Mouse (Mus musculus) adrenal gland, adult 8-10 months (tissue): ENCODE measurements around the gene Tcf25. TPM values are rescaled to one million over a fixed set of nuclear protein-coding genes. Genes with fewer than 3 reads are reported as not detected.
"Not testable (repeated sequence)": the region's sequence is repeated elsewhere in the genome, so short reads cannot be mapped to it uniquely, and the experiment has no call there.

ENCODE experiments used
- DNase-seq: peaks from one replicate; pipeline ENCODE4 v3.0.0; 2022
- total RNA-seq, 4 experiments: library from RNA; stranded (reverse); gene quantifications; 2 replicates each; pipeline ENCODE4 v1.2.4; 2022

Tcf25 gene
- total RNA-seq, 4 experiments from 2014 or later = 223 to 301 (median 278) TPM

DNA sequence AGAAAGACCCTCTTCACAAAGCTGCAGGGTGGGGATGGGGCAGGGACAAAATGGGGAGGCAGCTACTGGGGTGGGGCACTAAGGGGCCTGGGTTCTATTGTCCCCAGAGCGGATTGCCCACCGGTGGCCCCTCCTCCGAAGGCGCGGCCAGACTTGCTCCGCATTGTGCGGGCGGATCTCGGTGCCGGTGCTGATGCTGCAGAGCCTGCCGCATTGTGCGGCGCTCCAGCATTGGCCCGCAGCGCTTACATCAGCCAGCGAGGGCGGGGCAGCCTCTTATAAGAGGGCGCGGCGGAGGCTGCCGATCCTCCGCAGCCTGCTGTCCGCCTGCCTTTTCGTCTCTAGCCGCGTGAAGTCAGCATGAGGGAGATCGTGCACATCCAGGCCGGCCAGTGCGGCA, 37.7 kb downstream of the Tcf25 start, which contains the start of gene Tubb3:
TSS of gene Tubb3 (plus strand) at position 179 of the 400 bp plus-strand sequence.
- DNase-seq = peak; percentile 32

GRCm38 (mm10) chr8:123411781-123412327, 38.3 kb downstream of the Tcf25 start:
- DNase-seq = no peak

DNA sequence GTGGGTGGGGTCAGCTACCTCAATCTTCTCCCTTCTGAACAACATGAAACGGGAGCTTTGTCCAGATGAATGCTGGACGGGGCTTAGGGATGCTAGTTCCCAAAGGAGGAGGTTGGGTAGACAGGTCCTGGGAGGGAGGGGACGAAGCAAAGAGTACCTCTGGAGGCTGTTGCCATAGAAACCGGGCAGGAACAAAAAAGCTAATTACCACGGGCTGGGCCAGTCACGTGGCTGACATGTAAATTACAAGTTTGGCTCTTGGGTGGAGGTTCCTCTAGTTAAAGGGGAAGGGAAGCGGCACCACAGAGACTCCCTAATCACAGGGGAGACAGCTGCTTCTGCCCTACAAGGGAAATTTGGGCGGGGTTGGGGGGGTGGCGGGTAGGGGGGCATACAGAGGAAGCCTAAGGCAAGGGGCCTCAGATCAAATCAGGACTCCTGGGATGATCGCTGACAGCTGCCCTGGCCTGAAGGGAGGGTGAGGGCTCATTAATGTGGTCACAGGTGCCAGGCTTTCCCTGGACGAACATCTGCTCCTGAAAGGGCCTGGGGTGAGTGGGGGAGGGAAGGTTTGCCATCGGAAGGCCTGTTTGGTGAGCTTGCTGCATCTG, 39.1 kb downstream of the Tcf25 start:
- DNase-seq = no peak

GRCm38 (mm10) chr8:123414255-123414654, 40.7 kb downstream of the Tcf25 start:
- no peak for DNase-seq

DNA sequence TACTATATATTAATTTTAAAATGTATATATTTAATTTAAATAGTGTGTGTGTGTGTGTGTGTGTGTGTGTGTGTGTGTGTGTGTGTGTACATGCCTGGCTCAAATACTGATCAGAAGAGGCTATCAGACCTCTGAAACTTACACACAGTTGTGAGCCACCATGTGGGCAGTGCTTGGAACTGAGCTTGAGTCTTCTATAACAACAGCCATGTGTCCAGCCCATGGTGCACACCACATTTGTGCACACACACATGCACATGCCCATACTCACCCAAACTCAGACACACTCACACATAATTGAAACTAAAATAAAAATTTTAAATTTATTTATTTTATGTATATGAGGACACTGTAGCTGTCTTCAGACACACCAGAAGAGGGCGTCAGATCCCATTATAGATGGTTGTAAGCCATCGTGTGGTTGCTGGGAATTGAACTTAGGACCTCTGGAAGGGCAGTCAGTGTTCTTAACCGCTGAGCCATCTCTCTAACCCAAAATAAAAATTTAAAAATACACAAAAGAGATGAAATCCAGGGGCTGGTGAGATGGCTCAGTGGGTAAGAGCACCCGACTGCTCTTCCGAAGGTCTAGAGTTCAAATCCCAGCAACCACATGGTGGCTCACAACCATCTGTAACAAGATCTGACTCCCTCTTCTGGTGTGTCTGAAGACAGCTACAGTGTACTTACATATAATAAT, 41.6 kb downstream of the Tcf25 start:
- DNase-seq = not testable (repeated sequence)

- no peak for DNase-seq
Observed at GRCm38 (mm10) chr8:123415967-123416943, 42.7 kb downstream of the Tcf25 start.

DNA sequence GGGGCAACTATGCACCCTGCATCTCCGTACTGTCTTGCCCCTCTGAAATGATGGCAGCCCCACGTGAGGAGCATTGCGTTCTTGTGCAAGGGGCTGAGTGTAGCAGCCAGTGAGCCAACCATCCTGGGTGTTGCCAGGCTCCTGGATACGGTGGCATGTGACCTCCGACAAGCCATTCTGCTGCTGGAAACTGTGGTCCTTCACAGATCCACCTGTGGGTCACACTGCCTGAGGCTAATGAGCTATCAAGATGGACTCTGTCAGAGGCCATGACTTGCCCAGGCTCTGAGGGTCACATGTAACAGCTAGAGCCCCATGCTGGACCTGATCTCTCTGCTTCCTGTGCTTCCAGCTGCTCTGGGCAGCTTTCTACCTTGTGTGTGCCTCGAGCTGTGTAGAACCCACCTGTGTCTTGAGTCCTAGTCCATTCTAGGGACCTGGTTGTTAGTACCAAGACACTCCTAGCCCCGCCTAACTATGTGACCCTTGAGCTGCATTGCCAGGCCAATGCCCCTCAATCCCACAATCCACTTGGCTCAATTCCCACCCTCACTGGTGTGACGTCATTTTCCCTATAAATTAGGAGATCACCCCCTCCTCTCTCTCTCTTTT, 43.5 kb downstream of the Tcf25 start:
- no peak for DNase-seq

- DNase-seq = no peak
Observed at GRCm38 (mm10) chr8:123419711-123420110, 46.2 kb downstream of the Tcf25 start.

GRCm38 (mm10) chr8:123420525-123421281, 47.1 kb downstream of the Tcf25 start:
- DNase-seq = no peak

DNA sequence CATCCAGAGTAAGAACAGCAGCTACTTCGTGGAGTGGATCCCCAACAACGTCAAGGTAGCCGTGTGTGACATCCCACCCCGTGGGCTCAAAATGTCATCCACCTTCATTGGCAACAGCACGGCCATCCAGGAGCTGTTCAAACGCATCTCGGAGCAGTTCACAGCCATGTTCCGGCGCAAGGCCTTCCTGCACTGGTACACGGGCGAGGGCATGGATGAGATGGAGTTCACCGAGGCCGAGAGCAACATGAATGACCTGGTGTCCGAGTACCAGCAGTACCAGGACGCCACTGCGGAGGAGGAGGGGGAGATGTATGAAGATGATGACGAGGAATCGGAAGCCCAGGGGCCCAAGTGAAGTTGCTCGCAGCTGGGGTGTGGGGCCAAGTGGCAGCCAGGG, 47.8 kb downstream of the Tcf25 start:
- DNase-seq = no peak

DNA sequence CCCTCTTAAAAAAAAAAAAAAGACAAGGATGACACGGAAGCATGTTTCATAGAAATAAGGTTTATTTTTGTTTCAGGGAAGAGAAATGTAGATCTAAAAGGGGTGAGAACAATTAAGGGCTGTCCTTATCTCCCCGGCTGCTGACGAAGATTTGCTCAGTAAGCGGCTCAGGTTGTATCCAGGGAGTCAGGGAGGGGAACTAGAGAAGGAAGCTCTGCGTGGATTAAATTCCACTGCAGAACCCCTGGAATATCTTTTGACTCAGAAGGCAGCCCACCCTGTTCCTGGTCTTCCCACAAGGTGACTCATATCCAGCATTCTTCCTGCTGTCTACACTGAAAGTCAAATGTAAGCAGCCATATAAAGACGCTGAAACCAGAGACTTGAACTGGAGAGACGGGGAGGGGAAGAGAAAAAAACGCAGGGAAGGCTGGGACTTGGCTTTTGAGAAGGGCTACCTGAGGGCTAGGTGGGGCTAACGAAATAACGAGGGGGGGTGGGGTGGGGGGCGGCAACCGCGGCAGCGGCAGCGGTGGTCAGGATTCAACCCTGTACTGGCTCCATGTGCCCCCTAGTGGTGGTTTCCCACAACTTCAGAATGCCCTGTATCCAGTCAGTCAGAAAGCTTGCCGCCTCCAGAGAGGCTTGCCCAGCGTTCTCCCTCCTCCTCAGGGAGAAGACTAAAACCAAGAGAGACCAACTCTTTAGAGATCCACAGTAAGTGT, 48.7 kb downstream of the Tcf25 start:
- no peak for DNase-seq

GRCm38 (mm10) chr8:123422781-123423159, 49.2 kb downstream of the Tcf25 start:
- no peak for DNase-seq

GRCm38 (mm10) chr8:123423441-123423840, 49.9 kb downstream of the Tcf25 start, which contains the start of gene Def8:
Gene Def8 (plus strand): TSS chr8:123423527.
- no peak for DNase-seq

DNA sequence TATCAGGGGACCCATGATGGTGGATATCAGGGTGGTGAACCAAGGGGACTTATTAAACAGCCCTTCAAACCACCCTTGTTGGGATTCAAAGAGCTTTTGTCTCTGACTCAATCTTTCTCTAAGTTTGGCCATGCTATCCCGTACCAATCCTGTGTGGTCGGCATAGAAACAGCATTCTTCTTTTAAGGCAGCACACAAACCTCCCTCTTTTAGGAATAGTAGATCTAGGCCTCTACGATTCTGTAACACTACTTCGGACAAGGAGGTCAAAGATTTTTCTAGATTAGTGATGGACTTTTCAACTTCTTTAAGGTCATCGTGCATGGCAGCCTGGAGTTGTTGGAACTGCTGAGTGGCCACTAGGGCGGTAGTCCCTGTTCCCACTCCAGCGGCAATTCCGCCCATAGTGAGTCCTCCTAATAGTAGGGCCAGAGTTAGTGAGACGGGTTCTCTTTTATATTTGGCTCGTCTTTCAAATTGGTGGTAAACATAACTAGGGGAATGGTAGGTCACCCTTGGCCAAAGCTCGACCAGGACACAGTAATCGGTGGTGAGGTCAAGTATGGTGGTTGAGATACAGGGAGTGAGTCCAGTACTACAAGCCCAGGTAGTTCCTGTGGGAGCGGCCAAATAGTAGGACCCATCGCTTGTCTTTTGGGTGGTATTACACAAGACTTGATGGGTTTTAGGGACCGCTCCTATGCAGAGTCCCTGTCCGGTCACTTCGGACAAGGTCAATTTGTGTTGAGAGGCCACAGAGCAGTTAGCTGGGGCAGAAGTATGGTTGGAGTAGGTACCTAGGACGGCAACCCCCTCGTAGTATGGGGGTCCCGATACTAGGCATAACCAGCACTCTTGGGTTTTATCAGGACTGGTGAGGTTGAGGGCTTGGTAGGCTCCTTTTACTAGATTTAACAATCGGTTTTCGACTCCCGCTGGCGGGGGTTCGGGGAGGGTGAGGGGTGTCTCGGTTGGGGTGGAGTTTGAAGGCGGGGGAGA, 53.3 kb downstream of the Tcf25 start:
- no peak for DNase-seq

- DNase-seq = no peak
Observed at GRCm38 (mm10) chr8:123427639-123428275, 54.2 kb downstream of the Tcf25 start.

DNA sequence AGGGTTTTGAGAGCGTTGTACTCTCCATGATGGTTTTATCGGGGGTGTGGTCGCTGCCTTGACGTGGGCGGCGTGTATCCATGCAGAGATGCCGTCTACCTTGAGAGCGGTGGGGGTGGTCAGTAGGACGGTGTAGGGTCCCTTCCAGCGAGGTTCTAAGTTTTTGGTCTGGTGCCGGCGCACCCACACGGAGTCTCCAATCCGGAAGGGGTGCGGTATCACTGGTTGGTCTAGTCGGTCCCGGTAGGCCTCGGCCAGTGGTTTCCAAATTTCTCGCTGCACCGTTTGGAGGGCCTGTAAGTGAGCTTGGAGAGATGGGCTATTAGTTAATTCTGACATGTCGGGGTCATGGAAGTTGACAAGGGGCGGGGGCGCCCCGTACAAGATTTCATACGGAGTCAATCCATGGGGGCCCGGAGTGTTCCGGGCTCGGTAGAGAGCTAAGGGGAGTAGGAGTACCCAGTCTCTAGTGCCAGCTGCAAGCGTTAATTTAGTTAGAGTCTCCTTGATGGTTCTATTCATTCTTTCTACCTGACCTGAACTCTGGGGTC, 54.9 kb downstream of the Tcf25 start:
- no peak for DNase-seq

DNA sequence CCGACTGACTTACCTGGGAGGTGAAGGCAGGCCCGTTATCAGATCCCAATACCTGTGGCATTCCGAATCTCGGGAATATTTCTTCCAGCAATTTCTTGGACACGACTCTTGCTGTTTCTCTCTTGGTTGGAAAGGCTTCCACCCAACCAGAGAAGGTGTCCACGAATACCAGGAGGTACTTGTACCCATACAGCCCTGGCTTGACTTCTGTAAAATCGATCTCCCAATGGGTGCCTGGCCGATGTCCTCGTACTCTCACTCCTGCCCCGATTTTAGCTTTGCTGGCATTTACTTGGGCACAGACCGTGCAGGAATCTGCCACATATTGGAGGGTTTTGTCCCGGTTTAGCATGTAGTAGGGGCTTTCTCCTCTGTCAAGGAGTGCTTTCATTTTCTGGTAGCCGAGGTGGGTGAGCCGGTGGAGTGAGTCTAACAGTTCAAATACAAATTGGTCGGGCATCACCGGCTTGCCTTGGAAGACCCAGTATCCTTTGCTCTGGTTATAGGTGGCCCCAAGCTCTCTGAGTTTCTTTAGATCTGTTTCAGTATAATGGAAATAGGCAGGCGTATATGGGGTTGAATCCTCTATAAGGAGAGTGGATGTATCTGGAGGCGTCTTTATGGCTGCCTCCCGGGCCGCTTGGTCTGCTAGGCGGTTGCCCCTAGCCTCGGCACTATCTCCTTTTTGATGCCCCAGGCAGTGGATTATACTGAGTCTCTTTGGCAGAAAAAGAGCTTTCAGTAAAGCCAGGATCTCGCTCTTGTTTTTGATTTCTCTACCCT, 55.6 kb downstream of the Tcf25 start:
- DNase-seq = no peak

DNA sequence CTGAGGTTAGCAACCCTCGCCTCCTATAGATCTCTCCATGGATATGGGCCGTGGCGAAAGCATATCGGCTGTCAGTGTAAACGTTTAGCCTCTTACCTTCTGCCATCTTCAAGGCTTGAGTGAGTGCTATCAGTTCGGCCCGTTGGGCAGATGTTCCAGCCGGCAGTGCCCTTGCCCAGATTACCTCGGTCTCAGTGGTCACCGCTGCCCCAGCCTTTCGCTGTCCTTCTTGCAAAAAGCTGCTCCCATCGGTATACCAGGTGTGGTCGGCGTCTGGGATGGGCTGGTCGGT, 56.1 kb downstream of the Tcf25 start:
- not testable (repeated sequence) for DNase-seq
